Mouse (Mus musculus) small intestine, adult 2 months (tissue): ENCODE results near the gene Nudt19.

Experiments
- CTCF ChIP-seq: fragments of 200-500 bp; IDR thresholded peaks from 2 replicates; pipeline ENCODE4 v1.5.1; 2012; ENCODE audit warnings: low read depth, mild to moderate bottlenecking, control low read depth, inconsistent platforms, low read length, moderate library complexity, mixed read lengths; ENCODE audit not compliant: insufficient replicate concordance, insufficient read length; ENCODE audit errors: extremely low read depth
- POLR2A ChIP-seq: fragments of 200-500 bp; IDR thresholded peaks from 2 replicates; pipeline ENCODE4 v1.6.1; 2012; ENCODE audit warnings: low read depth, mild to moderate bottlenecking, control low read depth, inconsistent platforms, low read length, moderate library complexity

- TF ChIP-seq CTCF (no peak), POLR2A (no peak)
These were observed 7.0 kb upstream of the Nudt19 start for GRCm38 (mm10) chr7:35563071-35563470.
